Mouse (Mus musculus) E14TG2a.4 (cell line): Measurements from ENCODE around the gene Shisa2.

Source experiments
- H3K27me3 ChIP-seq: 2 replicates; pipeline ENCODE4 v1.6.1; 2014; ENCODE audit warnings: low read length, control low read depth; ENCODE audit not compliant: insufficient read depth
- H3K36me3 ChIP-seq: 2 replicates; pipeline ENCODE4 v1.6.1; 2014; ENCODE audit warnings: low read length, control low read depth; ENCODE audit not compliant: insufficient read depth
- H3K4me1 ChIP-seq: replicated peaks from 2 replicates; pipeline ENCODE4 v1.6.1; 2014; ENCODE audit warnings: low read depth, low read length, control low read depth
- H3K4me3 ChIP-seq: replicated peaks from 2 replicates; pipeline ENCODE4 v1.5.1; 2014; ENCODE audit warnings: mild to moderate bottlenecking, low read length
- H3K9me3 ChIP-seq: 2 replicates; pipeline ENCODE4 v1.6.1; 2014; ENCODE audit warnings: low read length, control low read depth
- CTCF ChIP-seq: conservative IDR thresholded peaks from 2 replicates; pipeline ENCODE4 v1.5.1; 2014; ENCODE audit warnings: low read length
- NANOG ChIP-seq: IDR thresholded peaks from 2 replicates; pipeline ENCODE4 v1.6.1; 2014; ENCODE audit warnings: borderline replicate concordance, low read length, mixed read lengths
- POU5F1 ChIP-seq: IDR thresholded peaks from 2 replicates; pipeline ENCODE4 v1.6.1; 2014; ENCODE audit warnings: low read length, borderline replicate concordance

The Shisa2 gene

DNA sequence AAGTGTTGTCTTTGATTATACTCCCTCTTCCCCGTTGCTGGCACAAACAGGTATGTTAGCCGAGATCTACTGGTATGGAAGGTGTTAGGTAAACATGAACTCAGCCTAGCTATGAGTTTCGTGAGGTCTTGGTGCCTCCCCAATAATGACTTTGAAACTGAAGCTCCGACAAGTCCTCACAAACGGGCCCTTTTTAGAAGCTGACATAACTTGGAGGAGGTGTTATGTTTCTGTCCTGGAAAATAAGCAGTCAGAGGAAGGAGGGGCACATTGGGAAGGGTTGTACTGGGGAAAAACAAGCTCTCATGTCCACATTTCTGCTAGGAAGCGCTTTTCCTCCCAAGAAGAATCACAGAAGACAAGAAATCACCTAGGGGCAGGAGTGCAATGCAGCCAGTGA is 31.5 kb downstream of the Shisa2 start:
- Histone ChIP-seq H3K36me3 (no peaks in the 10 kb centered on the region), H3K4me1 (no peaks in the 10 kb centered on the region), H3K27me3 (0 out of 2 replicates have a peak, but pooled peaks cover 2% of the 10 kb centered on the region), H3K9me3 (no peaks in the 10 kb centered on the region), H3K4me3 (no peak overlapping the region)
- TF ChIP-seq CTCF (no peak), NANOG (no peak), POU5F1 (no peak)

DNA sequence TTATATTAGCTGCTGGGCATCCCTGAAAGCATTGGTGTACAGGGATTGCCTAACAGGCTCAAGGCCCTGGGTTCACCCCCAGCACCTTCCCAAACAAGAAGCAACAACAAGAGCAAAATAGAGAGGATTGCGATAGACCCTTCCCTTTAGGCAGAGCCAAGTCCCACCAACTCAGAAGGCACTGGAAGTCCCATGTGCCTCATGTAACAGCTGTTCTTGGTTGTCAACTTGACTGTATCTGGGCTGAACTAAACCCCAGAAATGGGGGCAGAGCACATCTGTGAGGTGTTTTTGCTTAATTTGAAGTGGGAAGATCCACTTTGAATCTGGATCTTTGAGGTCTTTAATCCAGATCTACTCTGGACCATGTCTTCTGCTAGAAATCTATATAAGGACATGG is 32.0 kb downstream of the Shisa2 start:
- Histone ChIP-seq H3K4me3 (no peak overlapping the region), H3K36me3 (no peaks in the 10 kb centered on the region), H3K9me3 (no peaks in the 10 kb centered on the region), H3K27me3 (0 out of 2 replicates have a peak, but pooled peaks cover 2% of the 10 kb centered on the region), H3K4me1 (no peaks in the 10 kb centered on the region)
- TF ChIP-seq NANOG: no peak
- no peak for TF ChIP-seq CTCF
- no peak for TF ChIP-seq POU5F1

GRCm38 (mm10) chr14:59672893-59673515 is 47.9 kb downstream of the Shisa2 start:
- H3K36me3 ChIP-seq: no peaks in the 10 kb centered on the region
- H3K27me3 ChIP-seq: no peaks in the 10 kb centered on the region
- no peaks in the 10 kb centered on the region for H3K9me3 ChIP-seq
- TF ChIP-seq CTCF (no peak), NANOG (no peak), POU5F1 (no peak)
- no peak overlapping the region for H3K4me3 ChIP-seq
- H3K4me1 ChIP-seq: peaks cover 7% of the 10 kb centered on the region

GRCm38 (mm10) chr14:59674556-59674955 is 49.4 kb downstream of the Shisa2 start:
- H3K36me3 ChIP-seq: no peaks in the 10 kb centered on the region
- peak; percentile 67; the same call in 1 of the 2 replicates for TF ChIP-seq NANOG
- TF ChIP-seq CTCF: no peak
- no peaks in the 10 kb centered on the region for H3K9me3 ChIP-seq
- no peaks in the 10 kb centered on the region for H3K27me3 ChIP-seq
- no peak overlapping the region for H3K4me3 ChIP-seq
- H3K4me1 ChIP-seq: peaks cover 7% of the 10 kb centered on the region

DNA sequence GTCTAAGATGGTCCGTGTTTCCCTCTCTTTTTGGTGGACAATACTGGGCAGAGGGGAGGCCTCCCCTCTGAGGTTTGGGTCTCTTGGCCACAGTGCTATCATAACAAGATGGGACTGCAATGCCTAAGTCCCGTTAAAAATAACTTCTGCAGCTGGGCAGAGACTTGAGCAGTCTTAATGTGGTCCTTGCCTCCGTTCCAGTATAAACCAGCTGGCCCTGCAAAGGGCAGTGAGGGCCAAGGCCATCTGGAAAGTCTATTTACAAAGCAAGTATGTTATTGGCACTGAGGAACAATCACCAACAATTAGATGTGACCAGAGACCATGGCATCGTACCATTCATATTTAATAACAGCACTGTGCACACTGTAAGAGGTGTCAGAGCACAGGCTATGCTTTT is 50.2 kb downstream of the Shisa2 start:
- no peaks in the 10 kb centered on the region for H3K36me3 ChIP-seq
- H3K27me3 ChIP-seq: no peaks in the 10 kb centered on the region
- peaks cover 7% of the 10 kb centered on the region for H3K4me1 ChIP-seq
- no peaks in the 10 kb centered on the region for H3K9me3 ChIP-seq
- H3K4me3 ChIP-seq: no peak overlapping the region
- TF ChIP-seq CTCF: no peak

- Histone ChIP-seq H3K4me3 (no peak overlapping the region), H3K27me3 (0 out of 2 replicates have a peak, but pooled peaks cover 2% of the 10 kb centered on the region), H3K4me1 (peaks cover 7% of the 10 kb centered on the region), H3K36me3 (no peaks in the 10 kb centered on the region), H3K9me3 (no peaks in the 10 kb centered on the region)
- TF ChIP-seq NANOG (peak; percentile 26; the same call in 1 of the 2 replicates), POU5F1 (no peak), CTCF (no peak)
These were observed 52.5 kb downstream of the Shisa2 start for GRCm38 (mm10) chr14:59677598-59678003.
